Mouse (Mus musculus): ENCODE measurements at regions not wholly inside any gene's neighbourhood (a gene's known extent, or its start where the extent isn't known, plus 50 kb on each side); places are given as distances from the start of the nearest gene placed in this dataset.

DNA sequence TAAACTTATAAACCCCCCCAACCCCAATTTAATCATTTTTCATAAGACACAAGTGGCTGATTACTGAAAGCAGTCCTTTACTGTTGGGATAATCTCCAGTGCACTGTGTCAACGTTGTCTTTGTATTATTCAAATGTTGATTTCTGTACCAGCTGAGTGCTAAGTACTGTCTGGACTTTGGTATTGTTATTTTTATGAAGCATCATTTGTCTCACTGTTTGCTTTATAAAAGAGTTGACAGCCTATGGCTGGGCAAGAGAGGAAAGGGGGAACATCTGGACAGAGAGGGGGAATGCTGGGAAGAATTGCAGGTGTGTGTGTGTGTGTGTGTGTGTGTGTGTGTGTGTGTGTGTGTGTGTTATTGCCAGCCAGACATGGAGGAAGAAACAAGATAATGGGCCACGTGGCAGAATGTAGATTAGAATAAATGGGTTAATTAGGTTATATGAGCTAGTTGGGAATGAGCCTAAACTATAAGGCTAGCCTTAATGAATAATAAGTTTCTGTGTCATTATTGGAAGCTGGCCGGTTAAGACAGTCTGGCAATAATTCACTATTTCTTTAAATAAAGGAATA lies 92.6 kb upstream of the Plcl2 start:
- TF ChIP-seq CTCF (IDR thresholded peaks at IDR 0.05; ENCODE audit: borderline replicate concordance, insufficient read depth, low read depth, low read length) (no peak), POLR2A (IDR thresholded peaks at IDR 0.05; ENCODE audit: borderline replicate concordance, insufficient read depth, low read length) (no peak)
